Comparison of ENCODE assay signal across 21 mouse cellular contexts in the genomic region with DNA sequence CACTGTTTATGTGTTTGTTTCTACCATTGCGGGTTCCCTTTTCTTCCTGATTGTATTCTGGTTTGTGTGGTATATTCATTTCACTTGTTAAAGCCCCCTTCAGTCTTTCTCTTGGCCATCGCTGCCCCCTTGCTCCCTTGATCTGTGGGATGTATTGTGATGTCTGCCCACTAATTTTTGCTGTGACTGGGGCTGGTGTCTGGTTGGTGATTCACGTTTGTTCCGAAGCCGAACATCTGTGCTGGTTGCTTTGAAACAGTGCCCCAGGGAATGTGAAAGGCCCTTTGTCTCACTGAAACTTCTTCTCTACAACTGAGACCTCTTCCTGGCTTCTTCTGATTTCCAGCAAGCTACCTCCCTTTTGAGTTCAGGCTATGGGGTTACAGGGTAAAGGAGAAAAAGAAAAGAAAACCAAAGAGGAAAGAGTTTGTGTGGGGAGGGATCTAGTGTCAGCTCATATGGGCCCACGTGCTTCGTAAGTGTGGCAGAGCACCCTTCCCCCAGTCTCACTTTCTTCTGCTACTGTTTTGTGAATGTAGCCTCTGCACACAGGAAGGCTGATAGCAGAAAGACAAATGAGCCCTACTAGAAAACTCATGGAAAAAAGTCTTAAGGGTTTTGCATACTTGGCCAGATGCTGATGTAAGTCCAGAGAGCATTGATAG.
DNase-seq lines count a peak whose midpoint lies in the region; ATAC-seq and TF ChIP-seq lines count a peak whose summit lies in the region.
"Had no signal": no experiment of that assay in that cellular context is flagged by ENCODE, and none has a peak within 500 bp of the region (broad histone marks: within the 10 kb centered on the region; RNA-seq: fewer than 3 reads in every experiment).

No protein-coding gene starts in this region.

- H3K27me3 ChIP-seq in forebrain, embryonic 10.5 days (ENCODE audit: poor library complexity, severe bottlenecking): no peaks in the 10 kb centered on the region
- H3K27me3 ChIP-seq in forebrain, embryonic 12.5 days: no peaks in the 10 kb centered on the region
- no peaks in the 10 kb centered on the region for H3K27me3 ChIP-seq in stomach, postnatal 0 days (ENCODE audit: control insufficient read depth, insufficient read depth, low read length)
- no peaks in the 10 kb centered on the region for H3K27me3 ChIP-seq in liver, postnatal 0 days (ENCODE audit: insufficient read depth, low read length)
- H3K27me3 ChIP-seq: forebrain, embryonic 13.5 days; heart, embryonic 12.5 days; limb, embryonic 15.5 days; midbrain, embryonic 13.5 days had no signal

- H3K4me2 ChIP-seq in forebrain, embryonic 12.5 days: no peak overlapping the region
- H3K4me2 ChIP-seq in stomach, postnatal 0 days (replicated peaks; ENCODE audit: low read depth): no peak overlapping the region
- H3K4me2 ChIP-seq in liver, postnatal 0 days (ENCODE audit: low read depth, low read length): no peak overlapping the region
- H3K4me2 ChIP-seq: forebrain, embryonic 13.5 days; heart, embryonic 12.5 days; limb, embryonic 15.5 days; midbrain, embryonic 13.5 days had no signal

- H3K27ac ChIP-seq in forebrain, embryonic 10.5 days: peak overlapping the region; percentile 56; the same call in 1 of the 2 replicates
- no peak overlapping the region for H3K27ac ChIP-seq in forebrain, embryonic 12.5 days
- H3K27ac ChIP-seq in stomach, postnatal 0 days (replicated peaks): no peak overlapping the region
- no peak overlapping the region for H3K27ac ChIP-seq in liver, postnatal 0 days (ENCODE audit: low read depth)
- H3K27ac ChIP-seq: forebrain, embryonic 13.5 days; limb, embryonic 15.5 days; midbrain, embryonic 13.5 days had no signal

- 42% methylated on average over 7 of the region's 7 CpGs for WGBS in forebrain, embryonic 10.5 days
- 36% methylated on average over 7 of the region's 7 CpGs for WGBS in forebrain, embryonic 12.5 days
- WGBS in stomach, postnatal 0 days: 61% methylated on average over 7 of the region's 7 CpGs
- WGBS in liver, postnatal 0 days (ENCODE audit: insufficient replicate concordance): 71% methylated on average over 7 of the region's 7 CpGs

- H3K4me3 ChIP-seq in forebrain, embryonic 10.5 days: no peak overlapping the region
- no peak overlapping the region for H3K4me3 ChIP-seq in forebrain, embryonic 12.5 days (replicated peaks)
- no peak overlapping the region for H3K4me3 ChIP-seq in stomach, postnatal 0 days (ENCODE audit: low read depth, low read length)
- H3K4me3 ChIP-seq in liver, postnatal 0 days (ENCODE audit: low read depth, low read length): no peak overlapping the region
- H3K4me3 ChIP-seq: forebrain, embryonic 13.5 days; heart, embryonic 12.5 days; limb, embryonic 15.5 days; midbrain, embryonic 13.5 days had no signal

- no peak for ATAC-seq in forebrain, embryonic 12.5 days (ENCODE audit: low FRiP score)
- ATAC-seq in stomach, postnatal 0 days (ENCODE audit: low FRiP score, low TSS enrichment): no peak
- no peak for ATAC-seq in liver, postnatal 0 days
- ATAC-seq: forebrain, embryonic 13.5 days; inflammation-experienced regulatory T-cells, adult 6 months; midbrain, embryonic 13.5 days had no signal

- H3K9ac ChIP-seq in forebrain, embryonic 12.5 days: no peak overlapping the region
- no peak overlapping the region for H3K9ac ChIP-seq in stomach, postnatal 0 days (ENCODE audit: low read length)
- H3K9ac ChIP-seq in liver, postnatal 0 days (replicated peaks): no peak overlapping the region
- H3K9ac ChIP-seq: forebrain, embryonic 13.5 days; heart, embryonic 12.5 days; limb, embryonic 15.5 days; midbrain, embryonic 13.5 days had no signal

- no peaks in the 10 kb centered on the region for H3K9me3 ChIP-seq in forebrain, embryonic 10.5 days
- H3K9me3 ChIP-seq in forebrain, embryonic 12.5 days: no peaks in the 10 kb centered on the region
- H3K9me3 ChIP-seq in stomach, postnatal 0 days (ENCODE audit: control insufficient read depth, low read length): no peaks in the 10 kb centered on the region
- H3K9me3 ChIP-seq in liver, postnatal 0 days (ENCODE audit: low read length): no peaks in the 10 kb centered on the region
- H3K9me3 ChIP-seq: forebrain, embryonic 13.5 days; heart, embryonic 12.5 days; limb, embryonic 15.5 days; midbrain, embryonic 13.5 days had no signal

- no peak for DNase-seq in forebrain, embryonic 10.5 days (ENCODE audit: extremely low spot score, low spot score)
- DNase-seq in layer of hippocampus, adult 8-10 months (ENCODE audit: low spot score in 2 of 2): peak; percentile 35 to 39
- DNase-seq in layer of hippocampus, postnatal 25 days (ENCODE audit: extremely low spot score in 1 of 2, low spot score in 1 of 2): no peak
- peak; percentile 25 to 46 for DNase-seq in right cerebral cortex, adult 2 months (ENCODE audit: low spot score in 2 of 2)
- no peak for DNase-seq in right cerebral cortex, postnatal 25 days
- peak; percentile 8 for DNase-seq in stomach, postnatal 0 days (ENCODE audit: low spot score)
- no peak for DNase-seq in liver, postnatal 0 days
- DNase-seq: adrenal gland, adult 8-10 months; cerebellum, adult 11 months; cerebellum, postnatal 25 days; heart, postnatal 4 days; kidney, postnatal 4 days; lung, adult 18-20 months; lung, postnatal 36 days; thymus, adult 2 months had no signal

- TF ChIP-seq EP300 in stomach, postnatal 0 days (optimal IDR thresholded peaks at IDR 0.05): no peak
- TF ChIP-seq EP300 in liver, postnatal 0 days (IDR thresholded peaks at IDR 0.05; ENCODE audit: low read depth): no peak

- no peaks in the 10 kb centered on the region for H3K36me3 ChIP-seq in forebrain, embryonic 10.5 days (replicated peaks)
- H3K36me3 ChIP-seq in forebrain, embryonic 12.5 days (replicated peaks): no peaks in the 10 kb centered on the region
- H3K36me3 ChIP-seq in stomach, postnatal 0 days (ENCODE audit: control insufficient read depth, insufficient read depth, low read length): no peaks in the 10 kb centered on the region
- no peaks in the 10 kb centered on the region for H3K36me3 ChIP-seq in liver, postnatal 0 days (replicated peaks; ENCODE audit: insufficient read depth, low read length)
- H3K36me3 ChIP-seq: heart, embryonic 12.5 days; limb, embryonic 15.5 days; midbrain, embryonic 13.5 days had no signal

- no peak for TF ChIP-seq CTCF in stomach, postnatal 0 days (IDR thresholded peaks at IDR 0.05; ENCODE audit: low read depth)
- TF ChIP-seq CTCF in liver, postnatal 0 days (IDR thresholded peaks at IDR 0.05; ENCODE audit: low read depth): no peak

- H3K4me1 ChIP-seq in forebrain, embryonic 10.5 days: peaks cover 44% of the 10 kb centered on the region
- H3K4me1 ChIP-seq in forebrain, embryonic 12.5 days: peaks cover 23% of the 10 kb centered on the region
- H3K4me1 ChIP-seq in stomach, postnatal 0 days (replicated peaks; ENCODE audit: control insufficient read depth, insufficient read depth): no peaks in the 10 kb centered on the region
- no peaks in the 10 kb centered on the region for H3K4me1 ChIP-seq in liver, postnatal 0 days (ENCODE audit: insufficient read depth)

Comparison
In these comparisons a context has a peak if more than half of its experiments do, and no peak if none do; other contexts are left out.
1. DNase-seq: peak in layer of hippocampus, adult 8-10 months (2 of 2), right cerebral cortex, adult 2 months (2 of 2) and stomach, postnatal 0 days (single experiment); none in forebrain, embryonic 10.5 days (single experiment), layer of hippocampus, postnatal 25 days (0 of 2), right cerebral cortex, postnatal 25 days (single experiment) and liver, postnatal 0 days (single experiment).